Mouse (Mus musculus) cerebellum, adult 11-12 months (tissue): ENCODE measurements around the gene Cspg4.
"Not testable (repeated sequence)": the region's sequence is repeated elsewhere in the genome, so short reads cannot be mapped to it uniquely, and the experiment has no call there.

Source experiments
- DNase-seq: peaks from one replicate; pipeline ENCODE4 v3.0.0; 2022

Gene Cspg4

DNA sequence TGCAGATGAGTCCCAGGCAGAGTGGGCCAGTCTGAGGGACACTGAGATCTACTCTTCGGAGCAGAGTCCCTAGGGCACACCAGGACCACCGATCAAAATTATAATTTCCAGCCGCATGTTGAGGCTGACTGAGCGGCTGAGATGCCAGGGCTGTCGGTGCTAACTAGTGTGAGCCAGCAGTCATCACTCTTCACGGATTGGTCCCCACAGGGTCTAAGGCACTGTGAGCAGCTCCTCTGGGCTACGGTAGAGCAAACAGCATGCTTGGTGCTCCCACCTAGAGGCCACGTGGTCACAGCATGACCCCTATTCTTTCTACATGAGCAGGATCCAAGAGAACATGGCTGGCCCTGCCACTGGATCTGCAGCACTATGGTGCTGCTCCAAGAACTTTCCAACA, 28.5 kb downstream of the Cspg4 start:
- no peak for DNase-seq

DNA sequence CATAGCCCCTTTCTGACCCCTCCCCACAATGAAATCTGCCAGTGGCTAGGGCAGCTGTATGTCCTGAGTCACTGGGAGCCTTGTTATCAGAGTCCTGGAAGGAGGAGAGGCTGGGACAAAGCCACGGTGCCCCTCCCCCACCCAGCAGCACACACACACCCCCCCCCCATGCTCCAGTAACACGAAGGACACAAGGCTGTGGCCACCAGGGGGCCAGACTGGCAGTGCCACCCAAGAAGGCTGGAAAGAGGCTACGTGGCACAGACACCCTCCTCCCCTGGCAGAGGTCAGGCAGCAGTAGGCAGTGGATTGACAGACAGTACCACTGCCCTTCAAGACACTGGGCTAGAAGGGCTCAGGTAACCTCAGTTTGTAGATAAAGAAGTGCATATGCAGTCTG, 29.2 kb downstream of the Cspg4 start:
- no peak for DNase-seq

DNA sequence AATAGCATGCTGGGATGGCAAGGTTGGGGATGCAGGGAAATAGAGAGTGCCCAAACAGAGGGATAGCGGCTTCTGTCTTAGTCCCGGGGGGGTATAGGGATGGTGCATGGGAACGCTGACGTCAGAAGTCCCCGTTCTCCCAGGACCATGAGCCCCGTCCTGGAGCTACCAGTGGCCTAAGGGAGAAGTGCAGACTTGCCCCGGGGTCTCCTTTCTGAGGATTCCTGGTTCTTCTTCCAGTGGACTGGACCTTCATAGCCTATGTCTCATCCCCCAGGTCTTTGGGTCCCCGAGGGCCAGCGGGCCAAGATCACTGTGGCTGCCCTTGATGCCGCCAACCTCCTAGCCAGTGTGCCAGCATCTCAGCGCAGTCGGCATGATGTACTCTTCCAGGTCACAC, 31.9 kb downstream of the Cspg4 start:
- DNase-seq, result no peak

DNA sequence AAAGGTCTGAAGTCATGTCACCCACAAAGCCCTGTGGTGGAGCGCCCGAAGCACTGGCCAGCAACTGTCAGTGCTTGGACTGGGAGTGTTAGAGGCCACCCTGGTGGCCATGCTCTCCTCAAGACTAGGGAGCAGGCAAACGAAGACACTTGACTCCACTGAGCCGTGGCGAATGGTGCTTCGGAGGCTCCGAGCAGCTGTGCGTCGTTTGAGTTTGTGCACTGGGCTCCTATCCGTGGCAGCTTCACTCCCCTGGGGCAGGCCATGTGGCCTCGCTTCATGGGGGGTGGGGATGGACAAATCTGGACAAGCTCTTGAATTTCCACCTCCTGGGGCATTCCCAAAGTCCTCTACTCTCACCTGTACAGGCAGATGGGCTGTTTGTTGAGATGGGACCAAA, 34.6 kb downstream of the Cspg4 start:
- DNase-seq, result no peak

DNA sequence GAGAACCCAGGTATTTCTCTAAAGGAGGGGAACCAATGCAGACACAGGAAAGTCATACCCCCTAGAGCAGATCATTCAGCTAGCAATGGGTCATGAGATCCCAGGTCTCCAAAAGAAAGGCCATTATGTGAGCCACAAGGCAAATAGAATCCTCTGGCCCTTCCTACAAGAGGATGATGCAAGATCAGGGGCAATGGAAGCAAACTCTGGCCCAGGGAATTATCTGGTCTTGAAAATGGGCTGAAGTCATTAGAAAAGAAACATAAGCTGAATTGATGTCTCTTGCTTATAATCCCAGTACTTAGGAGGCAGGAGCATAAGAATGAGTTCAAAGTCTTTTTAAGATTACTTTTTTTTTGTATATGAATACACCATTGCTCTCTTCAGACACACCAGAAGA, 35.2 kb downstream of the Cspg4 start:
- DNase-seq, result no peak

DNA sequence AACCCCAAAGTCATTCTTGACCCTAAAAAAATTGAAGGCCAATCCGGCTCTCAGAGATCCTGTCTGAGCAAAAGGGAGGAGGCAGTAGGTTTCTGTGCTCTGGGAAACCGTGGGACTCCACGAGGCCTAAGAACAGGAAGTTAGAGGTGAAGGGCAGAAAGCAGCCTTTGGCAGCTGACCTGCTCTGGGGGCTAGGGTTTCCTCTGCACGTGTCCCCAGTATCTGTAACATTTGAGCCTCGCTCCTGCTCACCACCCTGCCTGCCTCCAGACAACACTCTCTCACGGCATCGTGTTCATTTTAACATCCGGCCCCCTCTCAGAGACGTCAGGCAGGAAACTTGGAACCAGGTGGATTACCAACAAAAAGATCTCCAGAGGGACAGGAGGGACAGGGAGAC, 35.7 kb downstream of the Cspg4 start:
- no peak for DNase-seq

DNA sequence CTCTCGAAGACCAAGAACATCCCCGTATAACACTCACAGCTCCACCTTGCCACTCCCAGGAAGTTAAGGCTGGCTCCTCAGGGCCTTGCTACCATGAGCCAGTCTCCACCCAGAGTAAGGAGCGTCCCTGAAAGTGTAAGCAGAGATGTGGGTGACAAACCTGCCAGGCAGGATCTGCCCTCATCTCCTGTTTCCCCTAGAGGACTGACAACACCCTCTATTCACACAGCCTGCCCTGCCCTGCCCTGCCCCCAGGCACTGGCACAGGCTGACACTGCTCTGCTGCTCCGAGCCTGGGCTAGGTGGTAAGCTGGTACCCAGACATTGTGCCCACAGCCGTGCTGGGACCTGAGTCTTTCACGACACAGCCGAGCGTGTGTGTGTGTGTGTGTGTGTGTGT, 36.4 kb downstream of the Cspg4 start:
- DNase-seq, result no peak

DNA sequence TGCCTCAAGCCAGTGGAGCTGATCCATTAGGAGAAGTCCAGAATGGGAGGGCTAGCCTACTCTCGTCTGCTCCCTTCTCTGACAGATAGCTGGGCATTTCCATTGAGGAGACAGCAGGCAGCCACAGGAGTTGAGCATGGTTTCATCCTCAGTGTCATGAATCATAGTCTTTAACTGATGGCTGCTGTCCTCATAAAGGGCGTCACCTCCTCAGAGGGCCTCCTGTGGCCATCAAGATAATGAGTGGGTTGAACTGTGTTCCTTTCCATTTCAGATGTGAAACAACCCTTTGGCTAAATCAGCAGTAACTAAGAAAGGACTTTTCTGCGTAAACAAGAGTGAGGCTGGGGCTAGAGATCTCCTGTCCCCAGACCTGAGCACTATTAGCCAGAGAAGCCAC, 38.8 kb downstream of the Cspg4 start:
- DNase-seq, result no peak

DNA sequence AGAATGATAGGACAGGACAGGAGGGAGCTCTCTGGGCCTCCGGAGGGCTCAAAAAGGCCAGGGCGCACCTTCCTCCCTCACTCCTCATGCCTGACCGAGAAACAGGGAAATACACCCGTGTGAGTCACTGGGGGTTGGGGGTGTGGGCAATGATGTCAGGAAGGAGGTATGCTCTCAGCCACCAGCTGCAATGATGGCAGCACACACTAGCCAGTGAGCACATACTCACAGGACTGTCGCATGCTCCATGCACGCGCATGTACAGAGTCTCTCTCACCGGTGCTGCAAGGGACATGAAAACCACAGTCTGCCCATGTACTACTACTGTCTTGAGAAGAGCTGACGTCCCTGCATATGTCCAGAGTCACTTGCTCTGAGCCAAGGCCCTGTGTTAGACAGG, 42.7 kb downstream of the Cspg4 start:
- no peak for DNase-seq

DNA sequence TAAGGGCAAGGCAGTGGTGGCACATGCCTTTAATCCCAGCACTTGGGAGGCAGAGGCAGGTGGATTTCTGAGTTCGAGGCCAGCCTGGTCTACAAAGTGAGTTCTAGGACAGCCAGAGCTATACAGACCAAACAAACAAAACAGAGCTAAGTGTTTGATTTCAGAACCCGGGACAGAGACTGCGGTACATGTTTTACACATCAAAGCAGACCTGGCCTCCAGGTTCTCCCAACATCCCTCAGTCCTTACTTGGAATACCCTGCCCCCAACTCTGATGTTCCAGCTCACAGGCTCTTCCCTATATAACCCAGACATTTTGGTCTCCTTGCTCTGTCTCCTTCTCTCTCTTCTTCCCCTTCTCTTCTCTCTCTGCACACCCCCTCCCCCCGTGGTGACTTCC, 45.2 kb downstream of the Cspg4 start:
- DNase-seq, result not testable (repeated sequence)

DNA sequence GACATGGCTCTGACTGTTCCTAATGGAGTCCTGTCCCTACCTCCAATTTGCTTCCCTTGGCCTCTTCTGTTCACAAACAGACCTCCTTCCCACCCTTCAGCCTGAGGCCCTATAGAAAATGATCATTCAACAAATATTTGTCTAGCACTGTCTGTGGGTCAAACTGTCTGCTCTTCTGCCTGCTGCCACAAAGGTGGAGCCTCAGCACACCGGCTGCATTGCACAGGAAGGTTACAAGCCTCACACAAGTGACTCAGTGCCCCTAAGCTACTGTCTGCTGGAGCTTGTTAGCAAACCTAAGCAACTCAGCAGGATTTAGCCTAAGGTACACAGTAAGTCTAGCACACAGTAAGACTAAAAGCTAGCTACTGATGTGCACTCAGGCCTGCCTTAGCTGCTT, 46.2 kb downstream of the Cspg4 start:
- DNase-seq, result no peak

DNA sequence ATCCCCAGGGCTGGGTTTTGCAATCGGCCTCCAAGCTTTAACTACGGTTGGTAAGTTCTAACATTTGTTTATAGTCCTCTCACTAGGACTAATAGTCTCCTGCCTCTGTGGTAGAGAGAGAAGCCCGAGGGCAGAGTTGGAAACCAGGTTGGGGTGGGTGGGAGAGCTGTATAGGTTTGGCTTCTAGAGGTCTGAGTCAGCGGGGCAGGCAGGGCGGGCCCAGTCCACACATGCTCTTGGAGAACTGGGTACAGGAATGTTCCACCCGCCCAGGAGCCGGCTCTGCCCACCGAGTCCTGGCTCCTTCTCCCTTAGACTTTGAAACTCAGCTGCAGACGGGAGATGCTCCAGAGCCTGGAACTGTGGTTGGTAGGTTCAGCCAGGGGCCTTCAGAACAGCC, 49.2 kb downstream of the Cspg4 start:
- DNase-seq, result no peak

DNA sequence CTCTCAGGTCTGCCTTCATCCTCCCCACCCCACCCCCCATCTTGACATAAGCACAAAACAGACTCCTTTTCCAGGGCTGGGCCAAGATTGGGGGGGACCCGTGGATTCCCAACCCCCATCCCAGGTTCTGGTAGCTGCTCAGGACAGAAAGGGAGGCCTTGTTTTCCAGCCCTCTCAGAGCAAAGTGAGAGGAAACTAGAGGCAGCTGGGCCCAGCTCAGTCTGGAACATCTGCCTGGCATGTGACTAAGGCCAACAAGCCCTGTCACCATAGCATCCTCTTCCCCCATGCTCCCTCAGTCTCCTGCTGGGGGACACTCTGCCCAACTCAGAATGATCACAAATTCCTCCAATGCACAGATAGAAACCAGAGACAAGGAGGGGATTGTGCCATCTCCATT, 50.3 kb downstream of the Cspg4 start:
- DNase-seq, result no peak

DNA sequence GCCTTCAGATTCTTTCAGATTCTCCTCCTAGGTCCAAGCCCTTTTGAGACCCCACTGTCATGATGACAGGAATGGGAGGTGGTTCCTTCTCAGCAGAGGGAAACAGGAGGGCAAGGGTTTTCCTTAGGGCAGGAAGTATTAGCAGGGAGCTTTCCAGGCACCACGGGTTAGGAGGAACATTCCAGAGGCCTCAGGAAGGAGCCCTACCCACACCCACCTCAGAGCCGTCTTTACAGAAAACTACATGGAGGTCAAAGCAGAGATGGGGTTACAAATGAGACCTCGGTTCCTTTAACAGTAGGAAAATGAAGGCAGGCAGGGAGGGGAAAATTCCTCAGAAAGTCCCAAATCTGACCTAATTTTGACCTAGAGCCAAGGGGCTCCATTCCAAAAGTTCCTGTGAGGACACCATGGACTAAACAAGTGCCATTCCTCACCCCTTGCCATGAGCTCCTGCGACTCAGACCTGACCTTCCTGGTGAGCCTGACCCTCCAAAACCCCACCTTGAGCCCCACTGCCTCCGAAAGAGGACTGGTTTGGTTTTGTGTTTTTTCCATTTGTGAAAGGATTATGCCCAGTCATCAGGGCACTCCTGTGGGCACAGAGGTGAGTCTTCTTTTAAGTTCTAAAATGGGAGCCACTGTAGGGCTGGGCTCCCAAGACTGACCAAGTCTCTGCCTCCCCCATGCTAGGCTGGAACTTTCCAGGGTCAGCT, 51.0 kb downstream of the Cspg4 start:
- DNase-seq, result no peak

DNA sequence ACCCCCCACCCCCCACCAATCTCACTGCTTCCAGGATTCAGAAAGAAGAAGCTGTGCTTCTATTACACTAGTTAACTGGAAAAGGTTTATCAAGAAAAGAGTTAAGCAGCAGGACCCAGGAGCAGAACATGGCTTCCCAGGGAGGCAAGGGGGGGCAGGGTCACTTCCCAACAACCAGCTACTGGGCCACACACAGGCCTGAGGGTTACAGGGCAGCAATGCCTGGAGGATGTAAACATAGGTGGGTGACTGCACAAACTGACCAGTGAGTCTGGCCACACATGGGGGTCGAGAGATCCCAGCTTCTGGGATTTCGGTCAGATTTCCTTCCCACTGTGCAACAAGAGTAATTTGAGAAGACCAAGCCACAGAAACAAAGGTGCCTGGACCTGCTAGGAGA, 52.3 kb downstream of the Cspg4 start:
- DNase-seq, result no peak

DNA sequence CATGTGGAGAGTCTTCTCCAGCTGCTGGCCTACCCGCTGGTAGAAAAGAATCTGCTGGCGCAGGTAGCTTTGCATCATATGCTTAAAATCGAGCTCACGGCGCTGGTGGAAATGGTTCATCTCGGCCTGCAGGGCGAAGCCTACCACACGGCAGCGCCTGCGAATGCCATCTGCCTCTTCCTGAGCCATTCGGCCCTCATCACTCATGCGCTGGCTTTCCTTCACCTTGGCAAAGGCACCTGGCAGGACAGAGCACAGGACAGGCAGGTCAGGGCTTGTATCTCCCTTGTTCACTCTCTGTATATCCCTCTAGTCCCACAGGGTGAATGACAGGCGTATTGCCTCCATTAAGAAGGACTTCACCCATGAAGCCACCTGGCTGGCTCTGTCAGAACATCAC, 53.6 kb downstream of the Cspg4 start:
- DNase-seq, result peak; percentile 50

DNA sequence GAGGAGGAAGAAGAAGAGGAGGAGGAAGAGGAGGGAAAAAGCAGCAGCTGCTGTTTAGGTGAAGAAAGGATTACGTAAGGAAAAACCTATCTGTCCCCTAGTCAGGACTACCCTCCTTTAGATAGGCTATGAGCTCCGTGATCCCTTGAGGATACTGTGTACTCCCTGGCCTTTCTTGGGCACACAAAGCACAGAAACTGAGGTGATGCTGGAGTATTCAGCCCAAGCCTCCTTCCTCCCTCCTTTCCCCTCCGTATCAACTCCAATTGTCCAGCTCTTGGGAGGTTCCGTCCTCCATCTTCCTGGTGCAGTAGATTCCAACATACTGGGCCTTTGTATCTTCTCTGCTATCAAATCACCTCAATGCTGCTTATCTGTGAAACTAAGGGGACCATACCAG, 57.9 kb downstream of the Cspg4 start:
- DNase-seq, result no peak

DNA sequence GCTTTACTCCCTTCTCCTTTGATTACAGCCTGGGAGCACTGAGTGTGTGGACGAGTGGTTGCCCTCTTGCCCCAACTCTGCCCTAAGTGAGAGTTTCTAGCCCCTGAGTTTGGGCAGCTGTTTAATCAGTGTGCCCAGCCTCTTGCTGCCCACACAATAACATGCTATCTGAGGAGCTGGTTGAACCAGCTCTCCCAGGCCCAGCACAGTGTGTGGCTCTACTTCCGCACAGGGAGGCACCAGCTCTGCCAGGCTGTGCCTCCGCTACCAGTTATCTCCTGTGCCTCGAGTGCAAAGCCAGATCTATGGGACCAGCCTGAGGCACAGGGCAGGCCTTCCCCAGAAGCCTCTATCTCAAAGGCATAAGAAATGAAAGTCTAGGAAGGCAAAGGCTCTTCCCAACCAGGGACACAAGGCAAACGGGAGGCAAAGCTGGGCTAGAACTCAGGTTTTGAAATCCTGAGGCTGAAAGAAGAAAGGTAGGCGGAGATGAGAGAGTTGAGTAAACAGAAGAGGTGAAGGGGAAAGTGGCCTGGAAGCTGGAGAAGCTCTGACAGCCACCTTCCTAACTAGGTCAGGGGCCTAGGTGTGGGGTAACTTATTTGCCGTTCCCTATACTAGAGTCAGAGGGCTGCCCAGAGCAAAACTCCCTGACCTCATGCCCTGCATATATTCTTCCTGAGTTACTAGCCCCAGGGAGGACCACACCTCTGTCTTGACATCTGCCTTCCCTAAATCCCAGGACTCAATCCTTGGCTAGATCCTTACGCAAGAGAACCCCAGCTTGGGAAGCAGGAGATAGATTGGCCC, 59.2 kb downstream of the Cspg4 start:
- DNase-seq, result no peak

DNA sequence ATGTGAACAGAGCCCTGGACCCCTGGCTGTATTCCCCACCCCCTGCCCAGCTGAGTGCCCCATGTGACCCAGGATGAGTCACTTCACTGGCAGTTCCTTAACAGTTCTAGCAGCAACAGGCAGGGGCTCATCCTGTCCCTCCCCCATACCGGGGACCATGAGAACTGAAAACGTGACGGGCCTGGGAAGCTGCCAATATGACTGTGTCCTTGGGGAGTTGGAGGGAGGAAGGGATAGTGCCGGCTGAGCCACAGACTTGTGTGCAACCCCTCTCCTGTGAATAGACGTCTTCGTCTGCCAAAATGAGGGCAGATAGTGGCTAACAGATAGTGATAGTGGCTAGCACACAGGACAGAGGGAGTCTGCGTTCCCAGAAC, 59.8 kb downstream of the Cspg4 start:
- no peak for DNase-seq

DNA sequence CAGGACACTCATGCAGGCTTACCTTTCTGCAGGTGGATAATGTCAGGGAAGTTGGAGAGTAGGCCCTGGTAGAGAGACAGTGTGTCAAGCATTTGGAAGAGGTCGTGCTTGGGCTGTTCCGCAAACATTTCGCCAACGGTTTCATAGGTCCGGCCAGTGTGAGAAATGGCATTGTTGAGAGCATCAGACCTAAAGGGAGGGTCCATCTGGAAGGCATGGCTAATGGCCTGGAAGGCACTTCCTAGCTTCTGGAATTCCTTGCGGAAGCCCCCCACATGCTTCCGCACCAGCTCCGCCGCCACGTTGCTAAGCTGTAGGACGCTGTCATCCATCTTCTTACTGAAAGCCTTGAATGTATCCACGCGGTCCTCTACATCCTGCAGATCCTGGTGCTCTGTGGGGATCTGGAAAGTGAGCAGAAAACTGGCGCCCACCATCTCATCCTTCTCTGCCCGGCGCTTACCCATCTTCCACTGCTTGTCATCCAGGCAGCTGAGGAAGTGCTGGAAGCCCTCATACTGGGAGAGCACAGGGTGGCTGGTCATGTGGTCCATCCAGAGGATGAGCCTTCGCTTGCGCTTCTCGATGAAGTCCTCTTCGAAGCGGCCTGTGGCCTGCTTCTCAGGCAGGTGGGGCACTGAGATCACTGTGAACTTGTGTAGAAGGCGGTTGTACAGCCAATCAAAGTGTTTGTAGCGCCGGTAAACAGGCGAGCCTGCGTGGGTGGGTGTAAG, 60.6 kb downstream of the Cspg4 start:
- no peak for DNase-seq

DNA sequence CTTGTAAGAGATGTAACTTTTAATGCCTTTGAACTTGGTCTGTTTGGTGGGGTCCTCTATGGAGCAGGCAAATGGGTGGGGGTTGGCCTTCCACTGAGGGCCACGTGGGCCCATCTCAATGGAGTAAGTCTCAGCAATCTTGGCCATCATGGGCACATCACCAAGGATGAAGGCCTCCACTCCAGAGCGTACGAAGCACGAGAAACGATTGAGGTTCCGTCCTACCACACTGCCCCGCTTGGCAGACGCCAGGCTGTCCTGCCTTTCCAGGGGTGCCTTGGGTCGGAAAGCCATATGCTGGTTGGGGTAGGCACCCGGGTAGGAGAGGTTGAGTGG, 61.2 kb downstream of the Cspg4 start:
- DNase-seq, result no peak

DNA sequence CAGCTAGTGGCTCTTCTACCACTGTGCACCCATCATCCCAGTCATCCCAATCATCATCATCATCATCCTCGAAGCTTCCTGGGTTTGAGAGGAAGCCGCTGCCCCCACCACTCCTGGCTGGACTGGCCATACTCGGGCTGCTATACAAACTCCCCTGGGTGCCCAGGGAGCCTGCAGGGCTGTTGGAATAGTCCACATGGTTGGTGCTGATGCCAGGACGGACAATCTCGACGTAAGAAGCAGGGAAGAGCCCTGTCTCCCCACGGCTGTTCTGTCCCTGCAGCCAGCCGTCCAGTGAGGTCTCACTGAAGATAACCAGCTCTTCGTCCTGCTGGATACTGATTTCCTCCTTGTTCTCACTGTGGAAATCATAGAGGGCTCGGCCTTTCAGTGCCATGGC, 61.6 kb downstream of the Cspg4 start:
- no peak for DNase-seq

DNA sequence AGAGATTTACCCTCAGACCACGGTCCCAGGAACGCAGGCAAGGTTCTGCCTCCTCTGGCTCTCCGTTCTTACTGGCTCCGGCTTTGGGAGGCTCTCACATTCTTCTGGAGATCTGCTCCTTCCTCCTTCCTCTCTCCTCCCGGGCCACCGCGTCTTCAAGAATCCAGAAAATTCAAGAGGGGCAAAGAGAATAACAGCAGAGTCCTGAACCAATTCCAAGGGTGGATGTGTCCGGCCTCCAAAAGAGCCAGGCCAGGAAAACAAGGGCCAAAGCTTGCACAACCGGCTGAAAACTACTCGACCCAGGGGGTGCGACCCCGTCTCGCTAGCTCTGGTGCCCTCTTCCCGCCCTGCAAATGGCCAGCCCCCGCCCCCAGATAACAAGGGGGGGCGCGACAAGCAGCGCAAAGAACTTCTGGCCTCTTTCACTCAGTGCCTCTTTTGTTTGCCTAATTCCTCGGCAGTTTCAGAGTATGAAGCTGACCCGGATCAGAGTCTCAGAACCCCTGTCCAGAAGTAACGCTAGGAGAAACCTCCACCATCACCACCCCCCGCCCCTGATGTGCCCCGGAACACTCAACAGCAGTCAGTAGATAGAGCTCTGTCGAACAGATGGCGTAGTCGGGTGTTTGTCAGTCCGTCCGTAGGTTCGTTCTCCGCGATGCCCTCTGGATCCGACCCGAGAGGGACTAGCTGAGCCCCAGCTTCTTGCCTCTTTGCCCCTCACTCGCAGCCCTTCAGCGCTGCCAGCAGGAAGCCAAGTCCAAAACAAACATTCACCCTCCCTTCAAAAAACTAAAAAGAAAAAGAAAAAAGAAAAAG, 62.6 kb downstream of the Cspg4 start:
- DNase-seq, result peak; percentile 21
